Mouse (Mus musculus): ENCODE measurements around the gene Doc2a.

GRCm38 (mm10) chr7:126798127-126799049 is 48.8 kb upstream of the Doc2a start:
- TF ChIP-seq CTCF (IDR thresholded peaks at IDR 0.05; ENCODE audit: insufficient read depth, low read depth, low read length), result no peak
- no peak for TF ChIP-seq POLR2A (IDR thresholded peaks at IDR 0.05; ENCODE audit: insufficient read depth, low read depth, low read length)
